Mouse (Mus musculus): ENCODE measurements at regions not wholly inside any gene's neighbourhood (a gene's known extent, or its start where the extent isn't known, plus 50 kb on each side); places are given as distances from the start of the nearest gene placed in this dataset.
A peak's percentile ranks its signal among the peaks of the same experiment; 100 is the strongest.

DNA sequence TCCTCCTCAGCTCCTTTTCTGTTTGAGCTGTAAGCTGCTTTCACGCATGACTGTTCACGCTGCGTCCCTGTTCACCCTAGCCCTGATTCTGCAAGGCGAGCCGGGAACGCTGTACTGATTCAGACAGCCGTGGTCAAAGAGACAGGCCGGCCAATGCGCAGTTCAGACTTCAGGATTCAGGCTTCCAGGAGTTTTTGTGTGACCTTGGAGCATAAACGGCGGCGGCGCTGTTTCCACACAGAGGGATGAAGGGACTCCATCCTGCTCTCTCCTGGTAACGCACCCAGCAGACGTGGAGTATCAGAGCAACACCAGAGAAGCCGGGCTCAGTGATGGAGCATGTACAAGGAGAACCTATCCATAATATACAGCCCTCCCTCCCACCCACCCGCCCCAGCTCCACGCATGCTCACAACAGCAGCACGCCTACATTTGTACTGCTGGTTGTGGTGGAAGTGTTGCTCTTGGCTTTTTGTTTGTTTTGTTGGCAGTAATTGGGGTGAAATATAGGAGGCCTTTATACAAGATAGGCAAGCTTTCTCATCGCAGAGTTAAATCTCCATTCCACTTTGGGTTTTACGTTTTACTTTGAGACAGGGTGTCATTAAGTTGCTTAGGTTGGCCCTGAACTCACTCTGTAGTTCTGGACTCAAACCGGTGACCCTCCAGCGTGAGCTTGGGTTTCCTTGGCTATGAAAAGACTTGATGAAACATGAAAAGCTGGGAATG lies 98.6 kb upstream of the Cpsf6 start:
- peaks cover 20% of the 10 kb centered on the region; the same call in 1 of the 2 replicates for H3K27me3 ChIP-seq (ENCODE audit: control insufficient read depth, insufficient read depth, low read length)
- H3K4me3 ChIP-seq (ENCODE audit: low read depth, low read length): peak overlapping the region; percentile 3; the same call in 1 of the 2 replicates
- H3K4me2 ChIP-seq: peak overlapping the region; percentile 30
- no peak overlapping the region for H3K27ac ChIP-seq (ENCODE audit: low read depth, low read length)
- peak overlapping the region; percentile 29; the same call in 1 of the 2 replicates for H3K9ac ChIP-seq (ENCODE audit: low read length)
- DNase-seq (ENCODE audit: low spot score, missing footprints) (peak; percentile 95), ATAC-seq (ENCODE audit: low FRiP score) (peak; percentile 84)
- H3K36me3 ChIP-seq (ENCODE audit: control insufficient read depth, insufficient read depth, low read length): no peaks in the 10 kb centered on the region
- WGBS: 26% methylated on average over 23 of the region's 23 CpGs
- H3K9me3 ChIP-seq (ENCODE audit: control insufficient read depth, low read length): no peaks in the 10 kb centered on the region
- peaks cover 6% of the 10 kb centered on the region; the same call in 1 of the 2 replicates for H3K4me1 ChIP-seq (ENCODE audit: control insufficient read depth, insufficient read depth, low read length)

DNA sequence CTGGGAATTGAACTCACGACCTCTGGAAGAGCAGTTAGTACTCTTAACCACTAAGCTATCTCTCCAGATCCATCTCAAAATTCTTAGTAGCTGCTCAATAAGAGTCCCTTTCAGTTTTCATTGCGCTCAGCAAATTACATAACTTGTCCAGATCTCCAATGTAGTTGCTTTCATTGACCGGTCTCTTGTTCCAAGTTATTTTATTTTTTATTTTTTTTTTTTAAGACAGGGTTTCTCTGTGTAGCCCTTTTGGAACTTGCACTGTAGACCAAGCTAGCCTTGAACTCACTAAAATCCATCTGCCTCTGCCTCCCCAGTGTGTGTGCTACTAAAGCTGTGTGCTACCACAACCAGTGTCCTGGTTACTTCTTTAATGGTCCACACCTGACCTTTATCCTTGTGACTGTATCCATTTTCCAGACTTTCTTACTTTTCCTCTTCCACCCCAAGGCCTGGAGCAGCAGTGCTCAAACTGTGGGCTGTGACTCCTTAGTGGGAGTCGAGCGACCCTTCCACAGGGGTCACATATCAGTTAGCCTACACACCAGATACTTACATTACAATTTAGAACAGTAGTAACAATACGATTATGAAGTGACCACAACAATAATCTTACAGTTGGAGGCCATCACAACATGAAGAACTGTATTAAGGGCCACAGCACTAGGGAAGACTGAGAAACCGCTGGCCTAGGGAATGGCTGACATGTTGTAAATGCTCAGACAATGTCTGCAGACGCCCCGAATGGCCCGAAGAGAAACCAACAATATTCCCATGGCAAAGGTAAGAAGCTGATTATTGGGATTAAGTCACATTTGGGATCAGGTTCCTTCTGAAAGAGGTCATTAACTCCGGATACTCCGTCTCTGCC lies 97.8 kb upstream of the Cpsf6 start:
- H3K9ac ChIP-seq (ENCODE audit: low read length): peak overlapping the region; percentile 29; the same call in 1 of the 2 replicates
- peaks cover 20% of the 10 kb centered on the region; the same call in 1 of the 2 replicates for H3K27me3 ChIP-seq (ENCODE audit: control insufficient read depth, insufficient read depth, low read length)
- no peaks in the 10 kb centered on the region for H3K9me3 ChIP-seq (ENCODE audit: control insufficient read depth, low read length)
- H3K36me3 ChIP-seq (ENCODE audit: control insufficient read depth, insufficient read depth, low read length): no peaks in the 10 kb centered on the region
- 46% methylated on average over 12 of the region's 12 CpGs for WGBS
- ATAC-seq (ENCODE audit: low FRiP score) (peak; percentile 50), DNase-seq (ENCODE audit: low spot score, missing footprints) (no peak)
- no peak overlapping the region for H3K27ac ChIP-seq (ENCODE audit: low read depth, low read length)
- H3K4me2 ChIP-seq: peak overlapping the region; percentile 30
- H3K4me1 ChIP-seq (ENCODE audit: control insufficient read depth, insufficient read depth, low read length): peaks cover 6% of the 10 kb centered on the region; the same call in 1 of the 2 replicates
- H3K4me3 ChIP-seq (ENCODE audit: low read depth, low read length): peak overlapping the region; percentile 3; the same call in 1 of the 2 replicates

DNA sequence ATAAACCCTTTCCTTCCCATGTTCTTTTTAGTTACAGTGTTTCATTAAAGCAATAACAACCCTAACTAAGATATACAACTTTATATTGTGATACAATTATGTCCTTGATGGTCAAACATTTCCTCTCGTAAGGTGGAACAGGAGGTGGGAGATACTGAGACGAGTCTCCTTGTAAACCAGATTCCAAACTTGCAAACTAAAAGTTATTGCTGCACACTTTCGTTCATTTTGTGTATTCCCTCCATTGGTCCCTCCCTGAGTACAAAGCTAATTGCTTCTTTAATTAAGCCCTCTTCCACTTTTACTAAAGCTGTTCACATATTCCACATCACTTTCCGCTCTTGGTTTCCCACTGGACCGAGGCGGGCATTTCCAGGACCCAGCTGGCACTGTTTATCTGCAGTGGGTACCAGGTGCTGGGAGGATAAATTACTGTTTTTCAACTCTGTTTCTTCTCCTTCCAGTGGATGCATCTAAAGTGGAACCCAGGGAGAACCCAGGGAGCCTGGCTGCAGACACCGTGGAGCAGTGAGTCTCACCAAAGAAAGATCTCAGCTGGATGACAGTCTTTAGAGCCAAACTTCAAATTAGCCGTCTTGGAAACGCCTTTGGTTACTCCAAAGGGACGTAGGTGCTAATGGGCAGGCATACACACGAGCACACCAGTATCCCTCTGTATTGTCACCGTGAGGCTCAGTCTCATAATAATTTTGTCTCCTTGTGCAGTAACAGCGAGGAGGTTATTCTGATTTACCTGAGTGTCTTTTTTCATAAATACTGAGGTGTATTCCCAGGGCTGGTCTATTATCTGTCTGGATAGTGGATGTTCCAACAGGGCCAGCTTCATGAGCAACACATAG lies 95.5 kb upstream of the Cpsf6 start:
- peaks cover 20% of the 10 kb centered on the region; the same call in 1 of the 2 replicates for H3K27me3 ChIP-seq (ENCODE audit: control insufficient read depth, insufficient read depth, low read length)
- H3K4me3 ChIP-seq (ENCODE audit: low read depth, low read length): no peak overlapping the region
- no peaks in the 10 kb centered on the region for H3K36me3 ChIP-seq (ENCODE audit: control insufficient read depth, insufficient read depth, low read length)
- no peak overlapping the region for H3K9ac ChIP-seq (ENCODE audit: low read length)
- WGBS: 88% methylated on average over 13 of the region's 13 CpGs
- H3K9me3 ChIP-seq (ENCODE audit: control insufficient read depth, low read length): no peaks in the 10 kb centered on the region
- no peak overlapping the region for H3K4me2 ChIP-seq
- H3K27ac ChIP-seq (ENCODE audit: low read depth, low read length): no peak overlapping the region
- ATAC-seq (ENCODE audit: low FRiP score): no peak
- no peak for DNase-seq (ENCODE audit: low spot score, missing footprints)
- peaks cover 6% of the 10 kb centered on the region; the same call in 1 of the 2 replicates for H3K4me1 ChIP-seq (ENCODE audit: control insufficient read depth, insufficient read depth, low read length)

DNA sequence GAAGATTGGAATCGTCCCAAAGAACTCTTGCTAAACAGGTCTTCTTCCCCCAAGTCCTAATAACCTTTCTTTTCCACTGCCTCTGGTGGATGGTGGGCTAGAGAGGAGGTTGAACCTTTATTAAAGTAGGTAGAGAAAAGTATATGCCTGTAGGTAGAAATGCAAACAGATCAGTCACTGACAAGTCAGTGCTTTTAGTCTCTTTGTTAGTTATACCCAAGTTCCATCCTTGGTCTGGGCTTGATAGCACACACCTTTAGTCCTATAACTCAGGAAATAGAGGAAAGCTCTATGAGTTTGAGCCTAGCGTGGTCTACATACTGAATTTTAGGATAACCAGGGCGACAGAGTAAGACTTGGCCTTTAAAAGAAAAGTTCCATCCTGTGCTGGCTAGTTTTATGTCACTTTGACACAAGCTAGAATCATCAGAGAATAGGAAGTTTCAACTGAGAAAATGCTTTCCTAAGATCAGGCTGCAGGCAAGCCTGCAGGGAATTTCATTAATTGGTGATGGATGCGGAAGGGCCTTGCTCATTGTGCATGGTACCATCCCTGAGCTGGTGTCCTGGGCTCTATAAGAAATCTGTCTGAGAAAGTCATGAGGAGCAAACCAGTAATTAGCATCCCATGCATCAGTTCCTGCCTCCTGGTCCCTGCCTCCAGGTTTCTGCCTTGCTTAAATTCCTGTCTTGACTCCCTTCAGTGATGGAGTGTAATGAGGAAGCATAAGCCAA lies 94.7 kb upstream of the Cpsf6 start:
- no peak overlapping the region for H3K4me2 ChIP-seq
- H3K4me1 ChIP-seq (ENCODE audit: control insufficient read depth, insufficient read depth, low read length): peaks cover 6% of the 10 kb centered on the region; the same call in 1 of the 2 replicates
- DNase-seq (ENCODE audit: low spot score, missing footprints) (no peak), ATAC-seq (ENCODE audit: low FRiP score) (no peak)
- H3K36me3 ChIP-seq (ENCODE audit: control insufficient read depth, insufficient read depth, low read length): no peaks in the 10 kb centered on the region
- peaks cover 13% of the 10 kb centered on the region; the same call in 1 of the 2 replicates for H3K27me3 ChIP-seq (ENCODE audit: control insufficient read depth, insufficient read depth, low read length)
- no peak overlapping the region for H3K27ac ChIP-seq (ENCODE audit: low read depth, low read length)
- WGBS: 91% methylated on average over 4 of the region's 4 CpGs
- H3K4me3 ChIP-seq (ENCODE audit: low read depth, low read length): no peak overlapping the region
- no peaks in the 10 kb centered on the region for H3K9me3 ChIP-seq (ENCODE audit: control insufficient read depth, low read length)
- H3K9ac ChIP-seq (ENCODE audit: low read length): no peak overlapping the region

DNA sequence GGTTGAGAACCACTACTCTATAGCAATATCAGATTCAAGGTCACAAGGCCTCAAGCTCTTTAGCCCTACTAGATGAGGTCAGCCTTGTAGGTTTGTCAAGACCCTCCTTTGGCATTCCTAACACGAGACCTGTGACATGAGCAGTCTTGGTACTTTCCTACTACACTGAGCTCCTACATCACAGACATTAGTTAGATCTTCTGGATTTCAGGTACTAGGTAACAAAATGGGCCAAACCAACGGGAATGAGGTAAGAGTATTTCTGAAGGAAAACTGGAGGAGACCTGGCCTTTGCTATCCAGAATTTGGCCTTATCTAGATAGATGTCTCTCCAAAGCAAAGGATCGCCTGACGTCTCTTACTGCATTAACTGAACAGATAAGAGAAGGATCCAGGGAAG lies 93.7 kb upstream of the Cpsf6 start:
- Histone ChIP-seq H3K9ac (ENCODE audit: low read length) (no peak overlapping the region), H3K4me1 (ENCODE audit: control insufficient read depth, insufficient read depth, low read length) (peaks cover 5% of the 10 kb centered on the region; the same call in 1 of the 2 replicates), H3K27me3 (ENCODE audit: control insufficient read depth, insufficient read depth, low read length) (peaks cover 7% of the 10 kb centered on the region; the same call in 1 of the 2 replicates), H3K4me2 (no peak overlapping the region), H3K36me3 (ENCODE audit: control insufficient read depth, insufficient read depth, low read length) (no peaks in the 10 kb centered on the region), H3K9me3 (ENCODE audit: control insufficient read depth, low read length) (no peaks in the 10 kb centered on the region), H3K27ac (ENCODE audit: low read depth, low read length) (no peak overlapping the region), H3K4me3 (ENCODE audit: low read depth, low read length) (no peak overlapping the region)
- DNase-seq (ENCODE audit: low spot score, missing footprints) (no peak), ATAC-seq (ENCODE audit: low FRiP score) (no peak)
- 88% methylated on average over 4 of the region's 4 CpGs for WGBS

DNA sequence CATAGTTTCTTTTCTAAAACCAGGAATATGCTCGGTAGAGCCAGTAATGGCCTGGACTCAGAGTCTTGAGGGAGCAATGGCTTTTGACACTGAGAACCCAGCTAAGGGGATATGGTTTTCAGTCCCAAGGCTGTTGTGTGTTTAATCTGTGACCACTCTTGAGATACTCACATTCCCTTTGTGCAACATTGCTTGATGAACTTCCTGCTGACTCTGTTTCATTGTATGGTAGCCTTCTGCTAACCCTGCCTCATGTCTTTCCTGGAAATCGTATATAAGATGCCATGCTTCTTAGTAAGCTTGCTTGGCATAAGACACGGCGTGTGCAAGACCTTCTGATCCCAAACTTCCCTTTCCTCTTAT lies 92.7 kb upstream of the Cpsf6 start:
- Histone ChIP-seq H3K9ac (ENCODE audit: low read length) (no peak overlapping the region), H3K4me1 (ENCODE audit: control insufficient read depth, insufficient read depth, low read length) (no peaks in the 10 kb centered on the region)

DNA sequence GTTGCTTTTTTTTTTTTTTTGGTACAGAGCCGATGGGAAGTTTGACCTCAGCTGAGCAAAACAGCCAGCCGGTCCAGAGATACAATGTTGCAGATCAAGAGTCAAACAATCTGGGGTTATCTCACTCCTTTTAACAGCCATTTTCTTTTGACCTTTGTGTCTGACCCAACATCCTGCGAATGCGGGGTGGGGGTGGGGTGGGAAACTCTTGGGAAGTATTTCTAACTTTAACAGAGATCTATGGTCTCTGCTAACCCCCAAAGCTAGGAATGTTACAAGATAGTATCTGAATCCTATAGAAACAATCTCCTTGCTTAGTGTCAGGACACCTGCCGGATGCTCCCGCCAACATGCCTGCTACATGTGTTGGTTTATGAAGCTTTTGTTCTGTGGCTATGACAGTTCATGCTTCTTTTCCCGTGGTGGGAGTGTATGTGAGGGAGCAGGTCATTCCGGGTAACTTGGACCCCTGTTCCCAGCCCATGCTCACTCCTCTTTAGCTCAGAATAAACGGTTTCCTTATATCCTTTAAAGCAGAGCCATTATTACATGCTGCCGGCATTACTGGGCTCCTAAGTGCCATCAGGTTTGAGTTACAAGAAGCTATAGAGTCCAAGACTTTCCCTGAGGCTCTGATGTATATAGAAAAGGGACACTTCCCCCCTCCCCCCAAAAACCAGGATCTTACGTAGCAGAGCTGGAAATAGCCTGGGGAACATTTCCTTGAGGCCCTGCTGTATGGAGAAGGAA lies 92.2 kb upstream of the Cpsf6 start:
- H3K4me1 ChIP-seq (ENCODE audit: control insufficient read depth, insufficient read depth, low read length): no peaks in the 10 kb centered on the region
- DNase-seq (ENCODE audit: low spot score, missing footprints) (peak; percentile 82), ATAC-seq (ENCODE audit: low FRiP score) (no peak)
- H3K27ac ChIP-seq (ENCODE audit: low read depth, low read length): no peak overlapping the region
- 75% methylated on average over 11 of the region's 11 CpGs for WGBS
- H3K4me3 ChIP-seq (ENCODE audit: low read depth, low read length): no peak overlapping the region
- peaks cover 7% of the 10 kb centered on the region; the same call in 1 of the 2 replicates for H3K27me3 ChIP-seq (ENCODE audit: control insufficient read depth, insufficient read depth, low read length)
- no peaks in the 10 kb centered on the region for H3K36me3 ChIP-seq (ENCODE audit: control insufficient read depth, insufficient read depth, low read length)
- no peak overlapping the region for H3K9ac ChIP-seq (ENCODE audit: low read length)
- no peaks in the 10 kb centered on the region for H3K9me3 ChIP-seq (ENCODE audit: control insufficient read depth, low read length)
- no peak overlapping the region for H3K4me2 ChIP-seq

More for the DNA sequence above, 92.7 kb upstream of the Cpsf6 start:
- Histone ChIP-seq H3K4me2 (no peak overlapping the region), H3K27me3 (ENCODE audit: control insufficient read depth, insufficient read depth, low read length) (peaks cover 7% of the 10 kb centered on the region; the same call in 1 of the 2 replicates), H3K36me3 (ENCODE audit: control insufficient read depth, insufficient read depth, low read length) (no peaks in the 10 kb centered on the region), H3K4me3 (ENCODE audit: low read depth, low read length) (no peak overlapping the region), H3K27ac (ENCODE audit: low read depth, low read length) (no peak overlapping the region), H3K9me3 (ENCODE audit: control insufficient read depth, low read length) (no peaks in the 10 kb centered on the region)
- ATAC-seq (ENCODE audit: low FRiP score): no peak
- DNase-seq (ENCODE audit: low spot score, missing footprints): no peak
- WGBS: 92% methylated on average over 4 of the region's 4 CpGs
